Mouse (Mus musculus): ENCODE measurements at regions not wholly inside any gene's neighbourhood (a gene's known extent, or its start where the extent isn't known, plus 50 kb on each side); places are given as distances from the start of the nearest gene placed in this dataset.

DNA sequence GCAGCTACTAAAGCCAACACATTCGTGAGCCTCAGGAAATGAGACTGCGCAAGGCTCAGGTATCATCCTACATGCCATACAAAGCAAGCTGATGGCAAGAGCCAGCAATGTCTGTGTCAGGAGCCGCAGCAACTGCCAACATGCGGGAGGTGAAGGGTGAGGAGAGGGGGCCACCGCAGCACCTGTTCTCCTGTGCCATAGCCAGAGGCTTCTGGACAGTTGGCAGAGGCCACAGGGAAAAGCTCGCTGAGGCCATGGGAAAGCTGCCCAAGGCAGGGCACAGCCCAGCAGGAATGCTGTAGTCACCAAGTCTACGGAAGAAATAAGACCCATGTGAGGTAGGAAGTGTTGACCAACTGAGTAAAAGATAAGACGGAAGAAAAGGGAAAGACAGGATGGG is 149.1 kb upstream of the Runx1 start:
- TF ChIP-seq CTCF (IDR thresholded peaks at IDR 0.05; ENCODE audit: low read depth), result no peak
- TF ChIP-seq EP300 (IDR thresholded peaks at IDR 0.05; ENCODE audit: low read depth), result no peak
